ENCODE assay signal across 8 mouse cellular contexts in genomic region chr2:52036929-52037595, GRCm38 (mm10). TPM values are rescaled to one million over a fixed set of nuclear protein-coding genes. Genes with fewer than 3 reads are reported as not detected.
DNase-seq lines count a peak whose midpoint lies in the region; ATAC-seq and TF ChIP-seq lines count a peak whose summit lies in the region.

No protein-coding gene starts in this region.

- 0 out of 2 replicates have a peak, but pooled peaks cover 2% of the 10 kb centered on the region for H3K27me3 ChIP-seq in intestine, embryonic 14.5 days (replicated peaks; ENCODE audit: control insufficient read depth, insufficient read depth, low read length)
- no peaks in the 10 kb centered on the region for H3K27me3 ChIP-seq in intestine, embryonic 16.5 days (replicated peaks; ENCODE audit: control insufficient read depth, insufficient read depth, low read length)
- H3K27me3 ChIP-seq in limb, embryonic 11.5 days (ENCODE audit: control insufficient read depth, insufficient read depth, low read length) = no peaks in the 10 kb centered on the region
- H3K27me3 ChIP-seq in neural tube, embryonic 13.5 days = no peaks in the 10 kb centered on the region

- 0 out of 2 replicates have a peak, but pooled peaks cover 3% of the 10 kb centered on the region for H3K4me1 ChIP-seq in intestine, embryonic 14.5 days (replicated peaks; ENCODE audit: control insufficient read depth, insufficient read depth, low read length)
- no peaks in the 10 kb centered on the region for H3K4me1 ChIP-seq in intestine, embryonic 16.5 days (ENCODE audit: control insufficient read depth, insufficient read depth, low read length)
- peaks cover 3% of the 10 kb centered on the region for H3K4me1 ChIP-seq in embryonic fibroblast, embryonic 13.5 days (ENCODE audit: control insufficient read depth, insufficient read depth, low read length)
- H3K4me1 ChIP-seq in limb, embryonic 11.5 days (ENCODE audit: control insufficient read depth, insufficient read depth, low read length) = peaks cover 3% of the 10 kb centered on the region
- H3K4me1 ChIP-seq in neural tube, embryonic 13.5 days (replicated peaks) = peaks cover 25% of the 10 kb centered on the region

- no peak overlapping the region for H3K4me3 ChIP-seq in intestine, embryonic 14.5 days (ENCODE audit: low read depth, low read length)
- H3K4me3 ChIP-seq in intestine, embryonic 16.5 days (ENCODE audit: low read length) = no peak overlapping the region
- H3K4me3 ChIP-seq in embryonic fibroblast, embryonic 13.5 days (ENCODE audit: insufficient read depth, low read length) = no peak overlapping the region
- peak overlapping the region; percentile 43; the same call in 1 of the 2 replicates for H3K4me3 ChIP-seq in limb, embryonic 11.5 days (ENCODE audit: low read depth, low read length)
- no peak overlapping the region; the same call in 1 of the 2 replicates for H3K4me3 ChIP-seq in neural tube, embryonic 13.5 days

- TF ChIP-seq CTCF in embryonic fibroblast, embryonic 13.5 days (IDR thresholded peaks at IDR 0.05; ENCODE audit: borderline replicate concordance, insufficient read depth, low read length) = no peak

- TF ChIP-seq POLR2A in embryonic fibroblast, embryonic 13.5 days (IDR thresholded peaks at IDR 0.05; ENCODE audit: low read depth, low read length) = no peak

- DNase-seq in intestine, embryonic 14.5 days (ENCODE audit: low spot score) = no peak
- peak; percentile 29 for DNase-seq in limb, embryonic 11.5 days (ENCODE audit: low spot score)
- no peak for DNase-seq in adrenal gland, adult 18-20 months (ENCODE audit: low spot score in 2 of 2)
- DNase-seq in urinary bladder, postnatal 4 days (ENCODE audit: low spot score in 2 of 2) = no peak
- no peak for DNase-seq in spleen, adult 12 weeks (ENCODE audit: low spot score)

- H3K36me3 ChIP-seq in intestine, embryonic 14.5 days (ENCODE audit: control insufficient read depth, insufficient read depth, low read length) = no peaks in the 10 kb centered on the region
- H3K36me3 ChIP-seq in intestine, embryonic 16.5 days (ENCODE audit: control insufficient read depth, insufficient read depth, low read length) = no peaks in the 10 kb centered on the region
- H3K36me3 ChIP-seq in limb, embryonic 11.5 days (ENCODE audit: control insufficient read depth, insufficient read depth, low read length) = no peaks in the 10 kb centered on the region
- no peaks in the 10 kb centered on the region for H3K36me3 ChIP-seq in neural tube, embryonic 13.5 days

- H3K27ac ChIP-seq in intestine, embryonic 14.5 days (ENCODE audit: low read depth) = no peak overlapping the region
- H3K27ac ChIP-seq in intestine, embryonic 16.5 days (ENCODE audit: low read length) = no peak overlapping the region
- 0 out of 2 replicates have a peak overlapping the region, but pooled peaks have one; percentile 12 for H3K27ac ChIP-seq in embryonic fibroblast, embryonic 13.5 days (ENCODE audit: insufficient read depth, low read length)
- no peak overlapping the region for H3K27ac ChIP-seq in limb, embryonic 11.5 days (replicated peaks; ENCODE audit: low read depth, low read length)
- no peak overlapping the region for H3K27ac ChIP-seq in neural tube, embryonic 13.5 days (replicated peaks)

- H3K9me3 ChIP-seq in intestine, embryonic 14.5 days (ENCODE audit: control insufficient read depth, low read length) = no peaks in the 10 kb centered on the region
- H3K9me3 ChIP-seq in intestine, embryonic 16.5 days (ENCODE audit: control insufficient read depth, low read length) = no peaks in the 10 kb centered on the region
- H3K9me3 ChIP-seq in limb, embryonic 11.5 days (ENCODE audit: control insufficient read depth, low read length) = no peaks in the 10 kb centered on the region
- H3K9me3 ChIP-seq in neural tube, embryonic 13.5 days = no peaks in the 10 kb centered on the region

- H3K9ac ChIP-seq in intestine, embryonic 14.5 days (ENCODE audit: low read length) = peak overlapping the region; percentile 35; the same call in 1 of the 2 replicates
- H3K9ac ChIP-seq in intestine, embryonic 16.5 days (ENCODE audit: low read depth, low read length) = no peak overlapping the region
- no peak overlapping the region for H3K9ac ChIP-seq in limb, embryonic 11.5 days (ENCODE audit: low read length)
- no peak overlapping the region for H3K9ac ChIP-seq in neural tube, embryonic 13.5 days

- H3K4me2 ChIP-seq in intestine, embryonic 14.5 days (ENCODE audit: low read length) = peak overlapping the region; percentile 62
- H3K4me2 ChIP-seq in intestine, embryonic 16.5 days (ENCODE audit: low read depth, low read length) = no peak overlapping the region
- H3K4me2 ChIP-seq in limb, embryonic 11.5 days (ENCODE audit: low read depth, severe bottlenecking) = peak overlapping the region; percentile 61
- H3K4me2 ChIP-seq in neural tube, embryonic 13.5 days = peak overlapping the region; percentile 72

- ATAC-seq in intestine, embryonic 14.5 days (replicated peaks; ENCODE audit: low FRiP score, low TSS enrichment, low read depth) = no peak
- ATAC-seq in intestine, embryonic 16.5 days = no peak
- ATAC-seq in limb, embryonic 11.5 days (ENCODE audit: insufficient number of reproducible peaks, low FRiP score, low TSS enrichment, low read depth) = no peak
- ATAC-seq in neural tube, embryonic 13.5 days (ENCODE audit: low read depth) = 0 out of 2 replicates have a peak, but pooled peaks have one; percentile 47

- WGBS in intestine, embryonic 14.5 days = 56% methylated on average over 9 of the region's 11 CpGs
- WGBS in intestine, embryonic 16.5 days = 47% methylated on average over 11 of the region's 11 CpGs
- 42% methylated on average over 9 of the region's 11 CpGs for WGBS in limb, embryonic 11.5 days
- 39% methylated on average over 10 of the region's 11 CpGs for WGBS in neural tube, embryonic 13.5 days

RNA-seq across cellular contexts. Expression of gene Tnfaip6, which starts 0.7 kb away (rescaled TPM):
- polyA plus RNA-seq in intestine, embryonic 14.5 days (2014; fragmentation: Nextera tagmentation; extraction: Ambion mirVana) = 3.0 and 3.4 TPM in 2 replicates
- 2.1 and 2.3 TPM in 2 replicates for polyA plus RNA-seq in intestine, embryonic 16.5 days (2015; fragmentation: Nextera tagmentation; extraction: Ambion mirVana)
- polyA plus RNA-seq in embryonic fibroblast, embryonic 13.5 days (2011; ENCODE audit: insufficient read length, low read depth, missing spikeins) = 13.0 and 21.6 TPM in 2 replicates
- polyA plus RNA-seq in limb, embryonic 11.5 days (2014; fragmentation: Nextera tagmentation; extraction: Ambion mirVana) = 46.3 and 46.9 TPM in 2 replicates
- 7.4 and 12.2 TPM in 2 replicates for polyA plus RNA-seq in neural tube, embryonic 13.5 days (2015; fragmentation: Nextera tagmentation; extraction: Ambion mirVana)
- 1 to 10 TPM; 1.7 to 2.3 TPM for total RNA-seq in adrenal gland, adult 18-20 months (2021)

RNA-seq across cellular contexts. Expression of gene Rif1, which starts 35.6 kb away (rescaled TPM):
- 39.1 and 46.6 TPM in 2 replicates for polyA plus RNA-seq in intestine, embryonic 14.5 days (2014; fragmentation: Nextera tagmentation; extraction: Ambion mirVana)
- polyA plus RNA-seq in intestine, embryonic 16.5 days (2015; fragmentation: Nextera tagmentation; extraction: Ambion mirVana) = 11.5 and 11.8 TPM in 2 replicates
- 22.5 and 28.2 TPM in 2 replicates for polyA plus RNA-seq in embryonic fibroblast, embryonic 13.5 days (2011; ENCODE audit: insufficient read length, low read depth, missing spikeins)
- polyA plus RNA-seq in limb, embryonic 11.5 days (2014; fragmentation: Nextera tagmentation; extraction: Ambion mirVana) = 60.0 and 65.2 TPM in 2 replicates
- 19.8 and 20.2 TPM in 2 replicates for polyA plus RNA-seq in neural tube, embryonic 13.5 days (2015; fragmentation: Nextera tagmentation; extraction: Ambion mirVana)
- total RNA-seq in adrenal gland, adult 18-20 months (2021) = 10 to 100 TPM; 29.1 to 34.4 TPM
